Mouse (Mus musculus) 416B (cell line): ENCODE results near the gene Ftsj1.

Experiments used
- DNase-seq: peaks from one replicate; pipeline ENCODE4 v3.0.0; 2011; ENCODE audit warnings: low read depth

Gene Ftsj1

DNA sequence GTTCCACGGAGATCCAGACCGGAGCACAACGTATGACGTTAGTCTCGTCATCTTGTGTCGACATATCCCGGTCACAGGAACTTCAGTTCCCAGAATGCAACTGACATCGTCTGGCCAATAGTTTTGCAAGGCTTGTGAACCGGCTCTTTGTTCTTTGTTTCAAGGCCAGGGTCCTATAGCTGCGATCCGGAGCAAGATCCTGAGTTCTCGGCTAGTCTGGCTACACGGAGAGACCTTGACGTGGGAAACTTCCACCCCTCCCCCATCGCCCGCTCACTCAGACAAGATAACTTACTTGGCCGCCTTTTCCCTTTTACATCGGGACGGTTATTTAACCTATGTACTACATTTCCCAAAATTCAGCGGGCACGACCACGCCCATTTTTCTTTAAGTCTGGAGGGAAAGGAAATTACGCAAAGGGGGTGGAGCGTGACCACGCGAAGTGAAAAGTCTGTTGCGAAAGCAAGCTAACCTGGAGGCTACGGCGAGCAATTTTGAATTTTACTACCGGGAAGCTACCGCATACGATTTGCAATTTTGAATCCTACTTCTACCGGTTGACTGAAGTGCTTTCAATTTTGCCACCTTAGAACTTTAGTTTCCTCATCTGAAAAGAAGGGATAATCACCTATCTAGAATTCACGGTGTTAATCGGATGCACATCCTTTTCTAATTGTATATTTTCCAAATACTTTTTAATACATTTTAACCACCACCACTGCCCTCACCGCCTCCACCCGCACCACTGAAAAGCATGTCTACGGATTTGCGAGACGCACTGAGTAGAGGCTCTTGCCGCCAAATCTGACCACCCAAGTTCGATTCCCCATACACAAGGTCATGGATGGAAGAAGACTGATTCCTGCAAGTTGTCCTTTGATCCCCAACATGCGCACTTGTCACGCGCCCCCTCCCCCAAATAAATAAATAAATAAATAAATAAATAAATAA is at the start of gene Ftsj1:
TSS of gene Ftsj1 (minus strand) at position 73 of the 952 bp plus-strand sequence.
- DNase-seq: peak; percentile 96

- DNase-seq: no peak
Measured at GRCm38 (mm10) chrX:8288621-8289020, 36.4 kb upstream of the Ftsj1 start.

GRCm38 (mm10) chrX:8274056-8274455 is 21.9 kb upstream of the Ftsj1 start:
- DNase-seq: no peak

DNA sequence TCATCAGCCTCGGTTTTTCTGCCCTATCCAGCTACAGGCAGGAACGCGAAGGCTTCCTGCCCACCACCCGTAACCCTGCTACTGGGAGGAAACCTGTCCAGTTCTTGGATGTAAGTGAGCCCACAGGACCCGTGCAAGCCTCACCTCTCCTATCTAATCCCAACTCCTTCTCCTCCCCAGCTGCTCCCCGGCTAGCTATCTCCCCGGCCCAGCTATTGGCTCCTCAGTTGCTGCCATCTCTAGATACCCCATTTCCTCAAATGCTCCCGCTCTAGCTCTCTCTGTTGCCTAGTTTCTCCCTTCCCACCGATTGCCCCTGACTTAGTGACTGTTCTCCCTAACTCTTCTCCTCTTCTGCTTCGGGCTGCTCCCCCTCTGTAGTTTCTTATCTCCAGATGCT is 19.8 kb upstream of the Ftsj1 start:
- no peak for DNase-seq

GRCm38 (mm10) chrX:8271083-8271820 is 19.0 kb upstream of the Ftsj1 start, which contains the start of gene Slc38a5:
Gene Slc38a5 (plus strand): TSS chrX:8271133.
- no peak for DNase-seq

GRCm38 (mm10) chrX:8264222-8264621 is 12.0 kb upstream of the Ftsj1 start:
- DNase-seq: no peak

GRCm38 (mm10) chrX:8263156-8263804 is 11.1 kb upstream of the Ftsj1 start:
- no peak for DNase-seq

DNA sequence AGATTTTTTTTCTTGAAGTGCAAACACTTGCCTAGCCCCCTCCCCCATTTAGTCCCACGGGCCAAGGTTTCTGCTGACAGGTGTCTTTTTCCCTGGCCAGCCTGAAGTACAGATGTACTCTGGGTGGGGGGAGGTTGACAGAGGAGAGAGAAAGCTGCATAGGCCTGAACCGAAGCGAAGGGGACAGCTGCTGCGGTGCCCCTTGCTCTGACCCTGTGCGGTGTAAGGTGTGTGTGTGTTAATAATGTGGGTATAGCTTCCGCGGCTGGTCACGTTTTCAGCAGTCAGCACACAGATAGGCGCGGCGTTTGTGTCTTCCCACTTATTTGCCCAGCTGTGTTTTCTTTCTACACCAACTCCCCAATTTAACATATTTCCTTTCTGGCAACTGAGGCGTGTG is 7.3 kb upstream of the Ftsj1 start:
- no peak for DNase-seq

GRCm38 (mm10) chrX:8255807-8256206 is 3.6 kb upstream of the Ftsj1 start:
- DNase-seq: no peak

DNA sequence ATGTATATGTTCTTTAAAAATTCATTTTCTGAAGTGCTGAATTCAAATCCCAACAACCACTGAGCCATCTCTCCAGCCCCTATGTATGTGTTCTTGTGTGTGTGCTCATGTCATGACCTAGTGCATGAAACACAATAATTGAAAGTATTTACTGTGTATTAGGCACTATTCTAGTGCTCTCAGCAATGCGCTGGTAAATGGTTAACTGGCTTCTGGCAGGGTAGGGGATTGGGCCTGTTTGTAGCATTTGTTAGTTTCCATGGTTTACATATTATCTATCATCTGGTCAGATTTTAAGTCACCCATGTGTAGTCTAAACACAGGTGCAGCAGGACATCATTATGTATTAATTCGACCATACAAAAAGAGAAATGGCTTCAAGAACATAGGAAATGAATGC is 1.5 kb upstream of the Ftsj1 start:
- DNase-seq: no peak

GRCm38 (mm10) chrX:8251789-8252333 is 345 bp downstream of the Ftsj1 start:
- no peak for DNase-seq

GRCm38 (mm10) chrX:8248542-8249120 is 3.6 kb downstream of the Ftsj1 start:
- DNase-seq: no peak

DNA sequence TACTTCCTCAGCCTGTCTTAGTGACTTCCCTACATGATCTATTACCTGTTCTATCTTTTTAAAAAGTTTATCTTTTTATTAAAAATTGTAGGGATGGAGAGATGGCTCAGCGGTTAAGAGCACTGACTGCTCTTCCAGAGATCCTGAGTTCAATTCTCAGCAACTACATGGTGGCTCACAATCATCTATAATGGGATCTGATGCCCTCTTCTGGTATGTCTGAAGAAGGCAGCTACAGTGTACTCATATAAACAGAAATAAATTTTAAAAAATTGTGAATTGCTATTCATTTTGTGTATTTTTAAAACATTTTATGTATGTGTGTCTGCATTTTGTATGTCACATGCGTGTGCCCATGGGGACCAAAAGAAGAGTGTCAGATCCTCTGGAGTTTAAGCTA is 4.5 kb downstream of the Ftsj1 start:
- DNase-seq: no peak

DNA sequence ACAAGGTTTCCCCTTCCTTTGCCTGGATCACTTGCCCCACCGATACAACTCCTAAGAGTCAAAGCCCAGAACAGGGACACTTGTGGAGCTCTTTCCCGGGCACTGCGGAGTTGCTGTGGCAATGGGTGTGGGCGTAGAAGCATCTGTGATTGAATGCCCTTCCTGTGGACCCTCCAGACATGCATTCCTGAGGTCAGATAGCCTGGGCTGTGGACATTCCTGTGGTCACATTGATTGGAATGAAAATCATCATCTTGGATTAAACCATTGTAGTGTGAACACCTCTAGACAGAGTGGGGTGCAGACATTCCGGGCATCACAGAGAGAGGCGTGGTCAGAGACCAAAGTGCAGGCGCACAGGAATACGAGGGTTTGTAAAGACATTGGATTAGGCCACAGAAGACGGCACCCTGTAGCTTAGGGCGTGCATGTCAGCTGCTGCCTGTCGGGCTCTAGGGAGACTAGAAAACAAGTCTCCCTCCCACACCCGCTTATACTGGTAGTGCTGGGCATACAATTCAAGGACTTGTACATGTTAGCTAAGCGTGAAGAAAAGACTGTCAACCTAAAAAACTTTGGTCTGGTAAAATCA is 13.3 kb downstream of the Ftsj1 start:
- no peak for DNase-seq

GRCm38 (mm10) chrX:8236704-8237103 is 15.5 kb downstream of the Ftsj1 start:
- DNase-seq: no peak

- no peak for DNase-seq
Measured at GRCm38 (mm10) chrX:8233602-8234001, 18.6 kb downstream of the Ftsj1 start.

DNA sequence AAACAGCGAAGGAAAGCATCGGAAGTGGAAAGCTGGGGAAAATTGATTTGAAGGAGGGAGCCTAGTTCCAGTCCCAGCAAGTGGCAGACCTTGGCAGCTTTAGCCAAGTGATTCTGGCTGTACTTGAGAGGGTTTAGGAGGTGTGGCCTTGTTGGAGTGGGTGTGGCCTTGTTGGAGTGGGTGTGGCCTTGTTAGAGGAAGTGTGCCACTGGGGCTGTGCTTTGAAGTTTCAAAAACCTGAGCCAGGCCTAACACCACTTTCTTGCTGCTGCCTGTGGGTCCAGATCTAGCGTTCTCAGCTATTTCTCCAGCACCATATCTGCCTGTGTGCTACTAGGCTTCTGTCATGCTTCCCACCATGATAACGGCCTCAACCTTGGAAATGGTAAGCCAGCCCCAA is 21.9 kb downstream of the Ftsj1 start:
- no peak for DNase-seq

DNA sequence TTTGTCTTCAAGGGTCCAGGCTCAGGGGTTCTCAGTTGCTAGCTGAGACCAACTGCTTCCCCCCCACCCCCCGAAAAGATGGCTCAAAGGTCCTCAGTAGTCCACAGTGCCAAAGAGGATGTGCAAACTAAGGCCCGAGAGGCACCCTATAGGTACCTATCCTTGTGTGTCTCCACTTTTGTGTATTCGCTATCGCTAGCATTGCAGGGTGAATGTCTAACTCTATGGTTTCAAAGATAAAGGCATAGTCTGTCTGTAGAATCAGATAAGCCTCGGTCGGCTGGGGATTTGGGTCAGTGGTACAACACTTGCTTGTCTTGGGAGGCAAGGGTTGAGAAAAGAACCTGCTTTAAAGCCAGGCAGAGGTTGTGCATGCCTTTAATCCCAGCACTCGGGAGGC is 28.7 kb downstream of the Ftsj1 start:
- DNase-seq: no peak

DNA sequence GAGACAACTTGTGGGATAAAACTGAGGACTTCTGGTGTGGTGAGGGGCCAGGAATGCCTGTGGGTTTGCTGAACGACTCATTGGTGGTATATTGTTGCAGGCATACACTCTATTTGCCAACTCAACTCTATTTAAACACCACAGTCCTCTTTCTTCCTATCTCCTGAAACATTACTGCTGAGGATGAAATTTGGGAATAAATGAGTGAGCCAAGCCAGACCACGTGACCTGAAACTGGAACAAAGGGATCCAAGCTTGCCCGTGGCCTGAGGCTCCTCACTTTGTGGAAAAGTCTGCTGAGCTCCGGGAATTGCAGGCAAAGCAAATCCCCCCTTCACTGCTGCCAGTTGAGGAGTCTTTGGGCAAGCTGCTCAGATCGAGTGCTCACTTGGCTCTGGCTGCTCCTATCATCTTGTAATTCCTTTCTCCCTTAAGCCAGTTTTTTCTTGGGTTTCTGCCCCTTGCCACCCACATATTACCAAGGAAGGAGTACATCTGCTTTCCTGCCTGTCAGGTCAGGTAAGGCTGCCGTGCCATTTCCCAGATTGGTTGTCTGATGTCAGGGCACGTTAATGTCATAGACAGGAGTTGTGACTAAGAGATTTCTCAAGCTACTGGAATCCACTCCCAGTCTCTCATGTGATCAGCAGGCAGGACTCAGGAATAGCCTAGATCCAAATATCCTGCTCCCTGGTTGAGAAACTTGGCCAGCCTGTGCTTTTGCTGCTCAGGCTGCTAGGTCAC is 29.4 kb downstream of the Ftsj1 start:
- no peak for DNase-seq

GRCm38 (mm10) chrX:8222296-8222677 is 29.9 kb downstream of the Ftsj1 start:
- no peak for DNase-seq

GRCm38 (mm10) chrX:8219651-8220050 is 32.6 kb downstream of the Ftsj1 start:
- no peak for DNase-seq
